Mouse (Mus musculus) cerebellum, adult 18-20 months (tissue): ENCODE measurements around the gene Prdm10.

Source experiments
- DNase-seq, 2 experiments: peaks; one replicate each; pipeline ENCODE4 v3.0.0; 2021

Gene Prdm10

GRCm38 (mm10) chr9:31266013-31266659 is 14.2 kb upstream of the Prdm10 start:
- DNase-seq, result no peak

- no peak for DNase-seq
Measured at GRCm38 (mm10) chr9:31271221-31272015, 8.9 kb upstream of the Prdm10 start.

- DNase-seq, result no peak
Measured at GRCm38 (mm10) chr9:31272160-31272559, 8.2 kb upstream of the Prdm10 start.

DNA sequence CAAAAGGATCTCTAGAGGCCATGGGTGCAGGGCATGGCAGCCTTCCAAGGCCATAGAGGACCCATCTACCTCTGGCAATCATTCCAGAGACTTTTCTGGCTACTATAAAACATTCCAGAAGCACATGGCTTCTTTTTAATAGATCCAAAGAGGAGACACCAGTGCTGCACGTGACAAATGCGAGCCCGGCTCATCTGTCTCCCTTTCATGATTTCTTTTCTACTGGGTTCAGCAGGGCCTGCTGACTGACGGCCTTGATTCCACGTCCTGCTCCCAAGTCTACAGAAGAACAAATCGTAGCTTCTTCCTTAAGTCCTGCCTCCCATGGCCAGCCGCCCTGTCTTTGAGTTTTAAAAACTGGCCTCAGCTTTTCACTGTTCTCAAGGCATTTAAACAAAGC is 1.7 kb upstream of the Prdm10 start:
- no peak for DNase-seq

DNA sequence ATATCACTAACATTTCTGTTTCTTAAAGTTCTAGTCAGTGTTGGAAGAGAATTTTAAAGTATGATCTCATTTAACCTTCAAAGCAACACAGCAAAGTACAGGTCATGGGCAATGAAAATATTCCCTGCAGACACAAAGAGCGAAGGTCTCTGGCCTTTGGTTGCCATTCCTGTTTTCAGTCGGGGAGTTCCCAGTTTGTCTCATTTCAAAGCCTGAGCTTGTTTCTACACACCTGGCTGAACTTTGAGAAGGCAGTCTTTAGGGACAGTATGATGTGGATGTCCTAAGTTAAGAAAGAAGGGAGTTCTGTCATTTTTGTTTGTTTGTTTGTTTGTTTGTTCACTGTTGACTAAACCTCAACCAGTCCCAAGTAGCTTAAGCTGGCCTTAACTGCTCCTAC is 1.0 kb upstream of the Prdm10 start:
- DNase-seq, result no peak

DNA sequence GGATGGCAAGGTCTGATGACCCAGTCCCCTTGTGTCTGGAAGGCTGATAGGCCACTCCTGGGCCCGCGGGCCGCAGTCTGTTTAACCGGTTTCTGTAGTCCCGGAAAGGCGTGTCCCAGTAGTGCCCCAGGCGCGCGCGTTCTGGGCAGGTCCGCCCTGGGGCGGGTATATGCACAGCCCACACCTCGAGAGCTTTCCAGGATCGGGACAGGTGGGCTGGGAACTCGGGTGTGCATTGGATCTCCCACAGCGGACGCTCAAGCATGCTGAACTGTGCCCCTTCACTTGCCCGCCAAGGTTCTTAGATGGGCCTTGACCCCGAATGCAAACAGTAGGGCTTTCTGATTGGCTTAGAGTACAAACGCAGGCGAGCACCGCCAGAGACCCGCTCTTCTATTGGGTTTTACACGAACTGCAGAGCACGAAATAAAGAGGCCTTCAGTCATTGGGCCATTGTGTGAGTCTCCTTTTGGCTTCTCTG is 413 bp upstream of the Prdm10 start:
- DNase-seq, result no peak

- peak; percentile 83 to 91 for DNase-seq
Measured at GRCm38 (mm10) chr9:31281011-31281662, 799 bp downstream of the Prdm10 start.

GRCm38 (mm10) chr9:31281663-31282015 is 1.3 kb downstream of the Prdm10 start:
- DNase-seq, result peak in 1 of 2 experiments; percentile 62

DNA sequence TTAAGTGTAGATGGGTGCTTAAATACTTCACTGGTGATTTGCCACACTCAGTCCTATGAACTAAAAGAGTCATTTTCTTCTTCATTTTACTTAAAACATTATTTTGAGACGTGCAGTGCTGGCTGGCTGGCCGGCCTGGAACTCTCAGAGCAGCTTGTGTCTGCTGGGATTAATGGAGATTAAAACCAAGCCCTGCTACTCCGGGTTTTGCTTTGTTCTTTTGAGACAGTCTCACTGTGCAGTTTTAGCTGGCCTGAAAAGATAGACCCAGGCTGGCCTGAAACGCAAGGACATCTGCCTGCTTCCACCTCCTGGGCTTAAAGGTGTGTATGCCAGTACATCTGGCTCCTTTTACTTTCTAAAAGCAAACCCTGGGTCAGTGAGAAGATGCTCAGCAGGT is 2.2 kb downstream of the Prdm10 start:
- DNase-seq, result no peak

DNA sequence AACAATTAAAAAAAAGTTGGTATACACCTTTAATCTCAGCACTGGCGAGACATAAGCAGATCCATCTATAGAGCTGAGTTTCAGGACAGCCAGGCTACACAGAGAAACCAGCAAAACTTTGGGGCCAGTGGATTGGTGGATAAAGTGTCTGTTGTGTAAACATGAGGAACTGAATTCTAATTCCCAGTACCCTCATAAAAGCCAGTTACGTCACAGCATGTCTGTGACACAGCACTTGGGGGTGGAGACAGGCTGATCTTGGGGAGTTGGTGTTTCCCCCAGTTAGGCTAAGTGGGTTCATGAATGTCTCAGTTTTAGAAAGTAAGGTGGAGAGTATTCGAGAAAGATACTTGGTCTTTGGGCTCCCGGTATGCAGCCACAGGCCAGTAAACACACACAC is 2.7 kb downstream of the Prdm10 start:
- DNase-seq, result no peak

DNA sequence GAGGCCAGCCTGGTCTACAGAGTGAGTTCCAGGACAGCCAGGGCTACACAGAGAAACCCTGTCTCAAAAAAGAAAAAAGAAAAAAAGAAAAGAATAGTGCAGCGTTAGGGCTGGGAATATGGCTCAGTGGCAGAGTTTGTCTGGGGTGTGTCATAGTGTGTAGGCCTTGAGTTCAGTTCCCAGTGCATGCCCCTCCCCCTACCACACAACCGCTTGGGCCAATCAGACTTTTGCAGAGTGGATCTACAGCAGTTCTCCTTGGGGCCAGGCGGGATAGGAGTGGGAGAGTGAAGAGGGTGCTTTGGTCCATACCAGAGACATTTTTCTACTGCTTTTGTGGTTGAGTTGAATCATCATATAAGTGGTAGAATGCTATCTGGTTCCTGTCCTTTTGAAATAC is 3.6 kb downstream of the Prdm10 start:
- DNase-seq, result no peak

GRCm38 (mm10) chr9:31290201-31290862 is 10.0 kb downstream of the Prdm10 start:
- DNase-seq, result peak in 1 of 2 experiments; percentile 49

GRCm38 (mm10) chr9:31291978-31292377 is 11.6 kb downstream of the Prdm10 start:
- DNase-seq, result no peak

GRCm38 (mm10) chr9:31293208-31293607 is 12.9 kb downstream of the Prdm10 start:
- DNase-seq, result no peak

- no peak for DNase-seq
Measured at GRCm38 (mm10) chr9:31295311-31295710, 15.0 kb downstream of the Prdm10 start.

DNA sequence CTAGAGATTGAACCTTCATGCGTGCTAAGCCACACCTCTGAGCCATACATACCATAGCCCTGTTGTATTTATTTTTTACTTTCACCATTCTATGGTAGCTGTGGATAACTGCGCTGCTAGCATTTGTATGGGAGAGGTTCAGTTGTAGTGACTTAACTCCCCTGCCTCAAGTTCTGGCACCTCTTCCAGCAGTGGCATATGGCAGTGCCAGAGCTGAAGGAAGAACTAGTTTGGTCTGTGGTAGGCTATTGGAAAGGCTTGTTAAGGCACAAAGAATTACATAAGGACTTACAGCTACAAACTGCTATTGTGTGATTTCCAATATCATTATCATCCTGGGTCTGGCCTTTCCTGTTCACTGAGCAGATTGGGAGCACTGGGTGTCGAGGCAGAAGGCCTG is 16.0 kb downstream of the Prdm10 start:
- DNase-seq, result no peak

GRCm38 (mm10) chr9:31298751-31299150 is 18.4 kb downstream of the Prdm10 start:
- DNase-seq, result peak; percentile 57 to 64

DNA sequence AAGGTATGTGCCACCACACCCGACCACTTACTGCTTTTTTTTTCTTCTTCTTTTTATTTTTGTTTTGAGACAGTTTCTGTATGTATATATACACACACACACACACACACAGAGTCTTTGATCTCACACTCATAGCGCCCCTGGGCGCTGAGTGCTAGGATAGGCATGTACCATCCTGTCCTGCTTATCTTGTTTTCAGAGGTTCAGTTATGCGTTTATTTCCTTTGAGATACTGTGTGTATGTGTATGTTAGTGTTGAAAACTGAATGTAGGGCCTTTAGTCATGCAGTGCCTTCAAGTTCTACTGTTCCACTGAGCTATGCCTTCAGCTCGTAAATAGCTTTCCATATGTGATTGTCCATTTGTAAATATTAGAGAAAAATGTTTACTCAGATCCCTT is 20.2 kb downstream of the Prdm10 start:
- DNase-seq, result no peak

- DNase-seq, result no peak
Measured at GRCm38 (mm10) chr9:31301107-31301506, 20.8 kb downstream of the Prdm10 start.

- DNase-seq, result no peak
Measured at GRCm38 (mm10) chr9:31301526-31302311, 21.4 kb downstream of the Prdm10 start.

GRCm38 (mm10) chr9:31304358-31304757 is 24.0 kb downstream of the Prdm10 start:
- DNase-seq, result no peak

DNA sequence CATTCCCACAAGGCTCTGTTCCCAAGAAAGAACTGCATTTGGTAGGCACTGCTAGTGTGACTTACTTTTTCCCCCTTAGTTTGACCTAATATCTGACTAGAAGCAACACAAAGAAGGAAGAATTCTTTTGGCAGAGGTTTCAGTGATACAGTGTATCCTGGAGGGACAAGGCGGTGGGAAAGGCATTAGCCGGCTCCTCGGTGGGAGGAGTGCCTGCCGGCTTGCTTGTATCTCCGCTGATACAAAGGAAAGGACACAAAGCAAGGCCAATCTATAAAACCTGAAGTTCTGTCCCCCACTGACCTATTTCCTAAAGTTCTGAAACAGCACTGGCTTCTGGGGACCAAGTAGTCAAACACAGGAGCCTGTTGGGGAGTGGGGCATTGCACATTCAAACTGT is 24.8 kb downstream of the Prdm10 start:
- DNase-seq, result no peak

- peak in 1 of 2 experiments; percentile 50 for DNase-seq
Measured at GRCm38 (mm10) chr9:31305807-31306206, 25.5 kb downstream of the Prdm10 start.
